Mouse (Mus musculus): ENCODE measurements around the gene Dram1. TPM values are rescaled to one million over a fixed set of nuclear protein-coding genes. Genes with fewer than 3 reads are reported as not detected.
A peak's percentile ranks its signal among the peaks of the same experiment; 100 is the strongest.

Dram1 gene
- polyA plus RNA-seq, 1 experiment = 2.0 TPM

DNA sequence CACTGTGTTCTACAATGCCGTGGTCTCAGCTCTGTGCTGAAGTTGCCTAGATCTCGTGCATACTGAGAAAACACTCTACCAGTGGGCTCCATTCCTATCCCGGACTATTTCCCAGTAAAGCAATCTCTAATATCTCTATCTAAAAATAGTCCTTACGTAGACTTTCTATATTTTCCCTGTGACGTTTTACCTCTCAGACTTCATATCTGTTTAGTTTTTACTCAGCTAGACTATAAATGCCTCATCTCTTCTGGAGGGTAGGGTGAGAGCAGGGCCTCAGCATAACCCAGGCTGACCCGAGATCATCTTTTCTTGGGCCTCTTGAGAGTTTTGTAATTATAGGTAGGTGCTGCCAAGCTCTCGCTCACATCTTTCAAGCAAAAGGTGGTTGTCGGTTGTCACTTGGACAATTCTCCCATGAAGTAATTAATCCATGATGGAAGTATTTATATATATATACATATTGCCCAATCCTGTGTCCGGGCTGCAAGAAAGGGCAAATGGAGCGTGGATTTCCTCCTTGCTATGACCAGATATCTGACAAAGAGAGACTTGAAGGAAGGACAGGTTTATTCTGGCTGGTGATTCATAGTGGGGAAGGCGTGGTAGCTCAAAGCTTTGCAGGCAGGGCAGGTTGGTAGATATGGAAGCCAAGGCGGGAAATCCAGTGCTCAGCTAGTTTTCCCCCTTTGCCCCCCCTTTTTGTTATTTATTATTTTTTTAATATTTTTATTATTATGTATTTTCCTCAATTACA, 29.2 kb upstream of the Dram1 start:
- no peak overlapping the region for H3K27ac ChIP-seq (ENCODE audit: insufficient read depth, low read length)
- TF ChIP-seq POLR2A (IDR thresholded peaks at IDR 0.05; ENCODE audit: extremely low read depth, insufficient read depth, low read length) (no peak), CTCF (IDR thresholded peaks at IDR 0.05; ENCODE audit: extremely low read depth, insufficient read depth, low read length) (no peak)
- H3K4me1 ChIP-seq (ENCODE audit: control insufficient read depth, insufficient read depth, low read length) = no peaks in the 10 kb centered on the region
- no peak overlapping the region for H3K4me3 ChIP-seq (ENCODE audit: insufficient read depth, low read length)

- Histone ChIP-seq H3K4me3 (ENCODE audit: insufficient read depth, low read length) (no peak overlapping the region), H3K4me1 (ENCODE audit: control insufficient read depth, insufficient read depth, low read length) (no peaks in the 10 kb centered on the region), H3K27ac (ENCODE audit: insufficient read depth, low read length) (no peak overlapping the region)
- TF ChIP-seq CTCF (IDR thresholded peaks at IDR 0.05; ENCODE audit: extremely low read depth, insufficient read depth, low read length) (no peak), POLR2A (IDR thresholded peaks at IDR 0.05; ENCODE audit: extremely low read depth, insufficient read depth, low read length) (no peak)
Observed at GRCm38 (mm10) chr10:88405812-88406211, 26.9 kb upstream of the Dram1 start.

DNA sequence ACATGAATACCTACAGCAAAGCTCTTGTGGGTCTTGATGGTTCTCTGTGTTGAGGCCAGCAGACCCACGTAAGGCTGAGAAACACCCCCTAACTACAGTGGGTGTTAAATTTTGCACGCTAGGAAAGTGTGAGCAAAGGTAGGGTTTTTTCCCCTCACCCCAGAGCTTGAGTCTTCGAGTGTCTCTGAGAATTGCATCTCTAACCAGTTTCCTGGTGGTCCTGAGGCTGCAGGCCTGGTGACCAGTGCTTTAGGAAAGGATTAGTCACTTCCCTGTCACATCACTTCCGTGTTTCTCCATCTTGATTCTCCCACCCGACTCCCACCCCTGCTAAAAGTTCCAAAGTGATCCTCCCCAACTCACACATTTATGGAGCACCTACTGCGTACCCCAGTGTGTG, 25.3 kb upstream of the Dram1 start:
- H3K4me1 ChIP-seq (ENCODE audit: control insufficient read depth, insufficient read depth, low read length) = no peaks in the 10 kb centered on the region
- TF ChIP-seq POLR2A (IDR thresholded peaks at IDR 0.05; ENCODE audit: extremely low read depth, insufficient read depth, low read length) (no peak), CTCF (IDR thresholded peaks at IDR 0.05; ENCODE audit: extremely low read depth, insufficient read depth, low read length) (no peak)
- H3K27ac ChIP-seq (ENCODE audit: insufficient read depth, low read length) = no peak overlapping the region
- no peak overlapping the region for H3K4me3 ChIP-seq (ENCODE audit: insufficient read depth, low read length)

- Histone ChIP-seq H3K4me3 (ENCODE audit: insufficient read depth, low read length) (no peak overlapping the region), H3K27ac (ENCODE audit: insufficient read depth, low read length) (no peak overlapping the region), H3K4me1 (ENCODE audit: control insufficient read depth, insufficient read depth, low read length) (no peaks in the 10 kb centered on the region)
- no peak for TF ChIP-seq CTCF (IDR thresholded peaks at IDR 0.05; ENCODE audit: extremely low read depth, insufficient read depth, low read length)
Observed at GRCm38 (mm10) chr10:88403021-88403420, 24.1 kb upstream of the Dram1 start.

GRCm38 (mm10) chr10:88399271-88399670, 20.4 kb upstream of the Dram1 start:
- H3K27ac ChIP-seq (ENCODE audit: insufficient read depth, low read length) = no peak overlapping the region
- TF ChIP-seq POLR2A (IDR thresholded peaks at IDR 0.05; ENCODE audit: extremely low read depth, insufficient read depth, low read length) (no peak), CTCF (IDR thresholded peaks at IDR 0.05; ENCODE audit: extremely low read depth, insufficient read depth, low read length) (no peak)
- H3K4me3 ChIP-seq (ENCODE audit: insufficient read depth, low read length) = no peak overlapping the region
- no peaks in the 10 kb centered on the region for H3K4me1 ChIP-seq (ENCODE audit: control insufficient read depth, insufficient read depth, low read length)

GRCm38 (mm10) chr10:88398668-88399243, 19.9 kb upstream of the Dram1 start:
- H3K27ac ChIP-seq (ENCODE audit: insufficient read depth, low read length) = no peak overlapping the region
- H3K4me1 ChIP-seq (ENCODE audit: control insufficient read depth, insufficient read depth, low read length) = no peaks in the 10 kb centered on the region
- TF ChIP-seq POLR2A (IDR thresholded peaks at IDR 0.05; ENCODE audit: extremely low read depth, insufficient read depth, low read length) = no peak
- TF ChIP-seq CTCF (IDR thresholded peaks at IDR 0.05; ENCODE audit: extremely low read depth, insufficient read depth, low read length) = no peak
- H3K4me3 ChIP-seq (ENCODE audit: insufficient read depth, low read length) = no peak overlapping the region

DNA sequence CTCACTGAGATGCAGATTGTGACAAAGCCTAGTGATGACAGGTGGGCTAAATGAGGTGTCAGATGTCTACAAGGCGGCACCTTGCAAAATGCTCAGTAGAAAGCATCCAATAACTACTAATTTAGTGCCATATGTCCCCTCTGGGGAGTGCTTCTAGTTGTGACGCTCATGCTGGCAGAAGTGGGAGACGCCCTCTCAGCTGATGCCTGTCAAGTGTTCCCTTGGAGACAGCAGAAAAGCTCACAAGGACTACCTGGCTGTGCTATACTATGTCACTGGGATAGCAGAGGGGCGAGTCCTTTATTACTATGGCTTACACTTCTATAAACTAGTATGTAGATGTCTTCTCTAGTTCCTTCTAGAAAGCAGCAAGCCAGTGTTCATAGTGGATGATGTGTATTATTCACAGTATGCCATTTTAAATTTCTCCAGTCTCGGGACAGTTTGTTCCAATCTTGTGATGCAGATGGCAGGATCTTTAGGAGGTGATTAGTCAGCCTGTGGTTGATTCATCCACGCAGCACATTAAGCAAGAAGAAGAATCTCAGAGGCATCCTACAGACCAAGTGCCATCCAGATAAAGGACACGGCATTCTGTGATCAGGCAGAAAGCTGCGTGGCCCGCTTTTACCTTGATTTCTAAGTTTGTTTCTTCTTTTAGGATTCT, 13.4 kb upstream of the Dram1 start:
- 0 out of 2 replicates have a peak overlapping the region, but pooled peaks have one; percentile 33 for H3K27ac ChIP-seq (ENCODE audit: insufficient read depth, low read length)
- TF ChIP-seq POLR2A (IDR thresholded peaks at IDR 0.05; ENCODE audit: extremely low read depth, insufficient read depth, low read length) = no peak
- TF ChIP-seq CTCF (IDR thresholded peaks at IDR 0.05; ENCODE audit: extremely low read depth, insufficient read depth, low read length) = no peak
- H3K4me3 ChIP-seq (ENCODE audit: insufficient read depth, low read length) = no peak overlapping the region
- H3K4me1 ChIP-seq (ENCODE audit: control insufficient read depth, insufficient read depth, low read length) = peaks cover 4% of the 10 kb centered on the region

- TF ChIP-seq POLR2A (IDR thresholded peaks at IDR 0.05; ENCODE audit: extremely low read depth, insufficient read depth, low read length) (no peak), CTCF (IDR thresholded peaks at IDR 0.05; ENCODE audit: extremely low read depth, insufficient read depth, low read length) (no peak)
- Histone ChIP-seq H3K4me3 (ENCODE audit: insufficient read depth, low read length) (no peak overlapping the region), H3K27ac (ENCODE audit: insufficient read depth, low read length) (no peak overlapping the region), H3K4me1 (ENCODE audit: control insufficient read depth, insufficient read depth, low read length) (peaks cover 4% of the 10 kb centered on the region)
Observed at GRCm38 (mm10) chr10:88391495-88391894, 12.6 kb upstream of the Dram1 start.

DNA sequence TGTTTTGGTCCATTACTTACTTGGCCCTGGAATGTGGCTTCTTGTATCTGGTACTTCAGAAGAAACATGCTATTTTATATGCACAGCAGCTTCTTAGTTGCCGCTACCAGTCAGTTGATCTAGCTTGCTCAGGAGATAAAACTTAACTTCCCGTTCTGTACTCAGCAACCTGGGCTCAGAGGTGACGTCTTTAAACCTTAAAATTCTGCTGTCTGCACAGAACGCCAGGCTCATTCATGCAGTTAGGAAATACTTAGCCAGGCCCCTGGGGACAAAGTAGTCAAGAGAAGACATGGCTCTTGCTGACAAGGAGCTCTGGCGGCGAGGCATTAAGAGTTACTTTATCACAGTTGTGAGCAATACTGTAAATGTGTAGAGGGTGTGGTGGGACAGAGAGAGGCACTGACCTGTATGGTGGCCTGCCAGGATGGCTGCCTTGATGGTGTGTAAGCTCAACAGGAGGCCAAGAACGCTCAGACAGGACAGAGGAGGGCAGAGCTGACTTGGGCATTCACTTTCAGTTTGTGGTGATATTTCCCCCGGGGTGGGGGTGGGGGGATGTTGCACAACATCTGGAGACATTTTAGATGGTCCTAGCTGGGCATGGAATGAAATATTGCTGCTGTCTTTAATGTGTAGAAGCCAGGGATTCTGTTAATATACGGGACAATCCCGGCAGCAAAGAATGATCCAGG, 11.4 kb upstream of the Dram1 start:
- no peak overlapping the region for H3K4me3 ChIP-seq (ENCODE audit: insufficient read depth, low read length)
- no peak for TF ChIP-seq POLR2A (IDR thresholded peaks at IDR 0.05; ENCODE audit: extremely low read depth, insufficient read depth, low read length)
- TF ChIP-seq CTCF (IDR thresholded peaks at IDR 0.05; ENCODE audit: extremely low read depth, insufficient read depth, low read length) = no peak
- peaks cover 4% of the 10 kb centered on the region for H3K4me1 ChIP-seq (ENCODE audit: control insufficient read depth, insufficient read depth, low read length)
- H3K27ac ChIP-seq (ENCODE audit: insufficient read depth, low read length) = no peak overlapping the region
